Mouse (Mus musculus) thymus, adult 18-20 months (tissue): ENCODE measurements around the gene Atp6v1e1.
"Not testable (repeated sequence)": the region's sequence is repeated elsewhere in the genome, so short reads cannot be mapped to it uniquely, and the experiment has no call there.

Experiments used
- DNase-seq, 2 experiments: peaks; one replicate each; pipeline ENCODE4 v3.0.0; 2022; ENCODE audit warnings: mixed read lengths in 2 of 2

The Atp6v1e1 gene

DNA sequence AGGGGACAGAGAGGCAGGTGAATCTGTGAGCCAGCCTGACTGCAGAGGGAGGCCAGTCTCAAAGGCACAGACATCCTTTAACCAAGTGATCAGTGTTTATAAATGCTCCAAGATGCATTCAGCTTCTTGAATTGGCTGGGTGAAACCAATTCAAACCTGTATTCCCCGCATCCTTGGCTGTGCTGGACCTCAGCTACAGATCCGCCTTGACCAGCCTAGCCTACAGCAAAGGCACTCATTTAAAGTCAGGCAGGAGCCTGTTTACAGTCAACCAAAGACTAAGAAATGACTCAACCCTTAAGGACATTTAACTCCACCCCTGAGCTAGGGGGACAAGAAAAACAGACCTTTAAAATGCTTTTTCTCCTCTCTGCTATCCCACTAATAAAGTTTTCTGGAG, 3.3 kb downstream of the Atp6v1e1 start:
- DNase-seq: no peak

- not testable (repeated sequence) for DNase-seq
Observed at GRCm38 (mm10) chr6:120811999-120812398, 10.6 kb downstream of the Atp6v1e1 start.

DNA sequence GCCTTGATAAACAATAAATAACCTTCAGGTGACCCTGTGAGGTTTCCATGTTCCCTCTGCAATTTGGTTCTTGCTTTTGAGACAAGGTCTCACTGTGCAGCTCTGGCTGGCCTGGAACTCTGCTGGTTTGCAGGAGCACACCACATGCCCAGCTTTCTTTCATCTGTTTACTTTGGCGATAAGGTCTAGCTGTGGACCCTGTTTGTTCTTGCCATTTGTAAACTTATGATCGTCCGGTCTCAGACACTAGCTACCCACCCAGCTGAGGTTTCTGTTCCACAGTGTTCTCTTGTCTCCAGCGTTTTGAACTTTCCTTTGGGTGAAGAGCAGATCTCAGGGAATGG, 14.9 kb downstream of the Atp6v1e1 start:
- no peak for DNase-seq

- DNase-seq: no peak
Observed at GRCm38 (mm10) chr6:120806999-120807737, 15.4 kb downstream of the Atp6v1e1 start.

DNA sequence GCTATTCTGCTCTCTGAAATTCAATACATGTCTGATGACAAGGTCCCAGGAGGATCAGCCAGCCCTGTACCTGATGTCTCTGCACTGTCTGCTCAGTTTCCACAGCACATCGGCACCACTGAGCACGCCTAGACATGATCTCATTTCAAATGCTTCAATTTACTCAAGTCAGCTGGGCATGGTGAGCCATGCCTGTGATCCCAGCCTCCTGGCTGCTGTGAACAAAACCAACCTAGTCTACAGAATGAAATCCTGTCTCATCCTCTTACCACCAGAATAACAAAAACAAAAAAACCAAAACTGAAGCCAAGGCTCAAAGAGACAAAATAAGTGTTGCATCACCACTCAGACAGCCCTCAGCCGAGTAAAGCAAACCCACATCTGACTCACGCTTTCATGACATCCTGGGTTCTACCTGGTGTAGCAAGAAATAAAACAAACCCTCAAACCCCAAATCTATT, 23.0 kb downstream of the Atp6v1e1 start:
- no peak for DNase-seq

- no peak for DNase-seq
Observed at GRCm38 (mm10) chr6:120798905-120799304, 23.7 kb downstream of the Atp6v1e1 start.

- DNase-seq: no peak
Observed at GRCm38 (mm10) chr6:120798019-120798418, 24.6 kb downstream of the Atp6v1e1 start.

GRCm38 (mm10) chr6:120796111-120796510, 26.5 kb downstream of the Atp6v1e1 start:
- no peak for DNase-seq

- no peak for DNase-seq
Observed at GRCm38 (mm10) chr6:120795422-120796086, 27.0 kb downstream of the Atp6v1e1 start.

- no peak for DNase-seq
Observed at GRCm38 (mm10) chr6:120792947-120793346, 29.6 kb downstream of the Atp6v1e1 start.

GRCm38 (mm10) chr6:120790717-120791116, 31.9 kb downstream of the Atp6v1e1 start:
- DNase-seq: no peak

- no peak for DNase-seq
Observed at GRCm38 (mm10) chr6:120790153-120790552, 32.4 kb downstream of the Atp6v1e1 start.

- no peak for DNase-seq
Observed at GRCm38 (mm10) chr6:120788904-120789303, 33.7 kb downstream of the Atp6v1e1 start.

GRCm38 (mm10) chr6:120788068-120788607, 34.5 kb downstream of the Atp6v1e1 start:
- DNase-seq: no peak

DNA sequence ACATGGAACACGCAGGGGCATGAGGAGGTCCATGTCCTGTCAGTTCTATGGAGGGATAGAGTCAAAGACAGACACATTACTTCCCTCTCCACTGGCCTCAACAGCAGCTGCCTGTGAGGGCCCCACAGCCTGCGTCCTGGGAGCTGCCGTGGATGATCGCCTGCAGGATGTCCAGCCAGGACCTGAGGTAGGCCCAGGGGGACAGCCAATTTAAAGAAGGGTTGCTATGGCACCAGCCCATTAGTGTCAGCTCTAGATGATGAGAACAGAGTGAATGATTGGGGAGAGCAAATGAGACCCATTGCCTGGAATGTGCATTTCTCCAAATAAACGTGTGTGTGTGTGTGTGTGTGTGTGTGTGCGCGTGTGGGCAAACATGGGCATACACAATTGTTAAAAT, 38.2 kb downstream of the Atp6v1e1 start:
- no peak for DNase-seq

GRCm38 (mm10) chr6:120782948-120783347, 39.6 kb downstream of the Atp6v1e1 start:
- DNase-seq: no peak

DNA sequence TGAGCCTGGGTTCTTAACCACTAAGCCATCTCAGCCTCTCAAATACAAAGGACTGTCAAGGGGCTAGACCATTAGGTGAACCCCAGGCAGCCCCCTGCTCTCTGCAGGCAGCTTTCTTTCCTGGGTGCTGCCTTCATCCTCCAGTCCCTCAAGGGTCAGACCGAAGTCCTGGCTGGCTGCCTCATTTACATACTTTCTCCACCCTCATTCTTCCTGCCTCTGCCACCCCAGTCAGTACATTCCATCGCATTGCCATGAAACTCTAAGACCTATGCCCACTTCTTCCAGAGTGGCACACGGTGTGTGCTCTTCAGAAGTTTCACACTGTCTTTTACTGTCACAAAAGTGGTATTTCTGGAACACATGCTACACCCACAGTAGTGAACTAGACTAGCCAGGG, 44.4 kb downstream of the Atp6v1e1 start:
- no peak for DNase-seq

GRCm38 (mm10) chr6:120777533-120777932, 45.1 kb downstream of the Atp6v1e1 start:
- no peak for DNase-seq

GRCm38 (mm10) chr6:120776286-120776685, 46.3 kb downstream of the Atp6v1e1 start:
- no peak for DNase-seq

- DNase-seq: no peak
Observed at GRCm38 (mm10) chr6:120773763-120774162, 48.8 kb downstream of the Atp6v1e1 start.

DNA sequence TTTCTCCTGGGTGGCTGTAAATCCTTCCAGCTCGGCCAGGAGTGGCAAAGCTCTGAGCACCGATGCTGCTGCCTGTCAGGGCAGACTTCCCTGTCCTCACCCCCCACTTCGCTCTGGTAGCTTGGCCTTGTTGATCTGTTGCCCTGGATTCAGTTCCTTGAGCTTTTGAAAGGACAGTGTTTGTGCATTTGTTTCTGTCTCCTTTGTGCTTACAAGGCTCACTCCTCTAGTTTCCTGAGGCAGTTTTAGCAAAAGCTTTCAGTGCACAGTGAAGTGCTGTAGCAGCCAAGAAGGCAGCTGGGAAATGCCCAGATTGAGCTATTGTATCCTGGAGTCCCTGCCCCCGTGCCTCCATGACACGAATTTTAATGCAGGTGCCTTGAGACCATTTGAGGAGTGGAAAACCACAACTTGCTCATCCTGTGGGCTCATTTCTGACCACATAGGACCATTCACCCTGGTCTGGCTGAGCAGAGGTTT, 49.4 kb downstream of the Atp6v1e1 start, which contains the start of gene Slc25a18:
TSS of gene Slc25a18 (plus strand) at position 430 of the 480 bp plus-strand sequence.
- no peak for DNase-seq

DNA sequence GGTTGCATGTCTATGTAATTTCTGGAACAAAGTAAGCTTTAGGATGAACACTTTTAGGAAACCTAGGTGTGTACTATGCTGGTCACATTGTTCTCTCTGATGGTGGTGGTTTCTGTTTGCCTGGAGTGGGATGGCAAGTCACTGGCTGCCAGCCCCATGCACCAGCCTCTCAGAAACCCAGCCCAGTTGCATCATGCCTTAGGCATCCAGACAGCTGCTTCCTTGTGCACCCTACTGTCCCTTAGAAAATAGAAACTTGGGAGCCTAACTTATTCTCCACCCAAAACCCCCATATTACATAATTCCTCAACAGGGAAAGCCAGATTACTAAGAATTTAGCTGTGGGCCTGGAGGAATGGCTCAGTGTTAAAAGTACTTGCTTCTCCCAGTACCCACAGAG, 50.6 kb downstream of the Atp6v1e1 start:
- no peak for DNase-seq

GRCm38 (mm10) chr6:120771366-120771765, 51.2 kb downstream of the Atp6v1e1 start:
- no peak for DNase-seq

GRCm38 (mm10) chr6:120769972-120770371, 52.6 kb downstream of the Atp6v1e1 start:
- DNase-seq: no peak
